ENCODE assay signal across 9 mouse cellular contexts in the genomic region with DNA sequence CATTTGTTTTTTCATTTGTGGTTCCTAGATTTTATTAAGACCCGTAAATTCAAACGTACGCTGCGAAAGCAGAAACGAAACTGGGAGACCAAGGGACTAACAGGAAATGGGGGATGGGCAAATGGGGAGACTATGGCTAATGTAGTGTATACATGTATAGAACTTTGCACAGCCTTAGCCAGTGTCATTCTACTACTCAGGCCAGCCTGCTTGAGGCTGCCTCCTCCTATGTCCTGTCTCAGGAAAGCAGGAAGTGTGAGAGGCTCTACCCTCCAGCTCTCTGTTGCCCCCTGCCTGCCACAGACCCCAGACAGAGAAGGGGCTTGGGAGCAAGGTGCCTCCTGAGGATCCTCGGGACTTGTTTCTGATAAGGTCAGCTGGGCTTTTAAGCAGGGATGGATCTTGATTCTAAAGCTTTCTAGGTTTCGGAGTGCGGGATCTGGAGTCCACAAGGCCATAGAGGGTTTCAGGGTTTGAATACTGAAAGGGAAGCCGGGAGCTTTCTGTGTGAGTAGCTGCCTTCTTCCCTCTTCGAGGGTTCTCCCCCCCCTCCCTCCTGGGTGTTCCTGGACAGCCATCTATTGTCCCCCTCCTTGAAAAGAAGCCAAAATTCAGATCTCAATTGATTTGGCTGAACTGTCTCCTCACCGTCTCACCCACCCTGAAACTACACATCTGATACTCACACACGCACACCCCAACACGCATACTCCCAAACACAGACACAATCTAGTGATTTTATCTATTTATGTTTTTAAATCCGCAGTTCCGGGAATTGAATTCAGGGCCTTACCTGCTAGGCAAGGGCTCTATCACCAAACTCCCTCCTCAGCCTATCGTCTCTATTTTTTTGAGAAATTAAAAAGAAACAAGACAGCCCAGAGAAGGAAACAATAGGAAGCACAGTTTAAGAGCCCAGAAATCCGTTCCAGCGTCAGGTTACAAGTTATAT. TPM values are rescaled to one million over a fixed set of nuclear protein-coding genes. Genes with fewer than 3 reads are reported as not detected.
DNase-seq lines count a peak whose midpoint lies in the region; ATAC-seq and TF ChIP-seq lines count a peak whose summit lies in the region.
"Had no signal": no experiment of that assay in that cellular context is flagged by ENCODE, and none has a peak within 500 bp of the region (broad histone marks: within the 10 kb centered on the region; RNA-seq: fewer than 3 reads in every experiment).

No protein-coding gene starts in this region.

- no peaks in the 10 kb centered on the region for H3K4me1 ChIP-seq in E14TG2a.4 (replicated peaks; ENCODE audit: low read depth, low read length)
- peaks cover 6% of the 10 kb centered on the region for H3K4me1 ChIP-seq in erythroblast, embryonic 14.5 days (ENCODE audit: control insufficient read depth)
- H3K4me1 ChIP-seq in lung, postnatal 0 days (ENCODE audit: insufficient read depth, low read depth, low read length), result no peaks in the 10 kb centered on the region
- H3K4me1 ChIP-seq: heart, embryonic 13.5 days had no signal

- peak; percentile 45 to 79 for DNase-seq in adrenal gland, adult (ENCODE audit: inconsistent age in 2 of 2, low spot score in 1 of 2)
- DNase-seq in adrenal gland, postnatal 4 days (ENCODE audit: low spot score in 2 of 2), result no peak
- peak; percentile 30 to 63 for DNase-seq in kidney, adult 8-10 months
- DNase-seq in lung, postnatal 0 days (ENCODE audit: low spot score), result peak; percentile 76
- peak; percentile 81 for DNase-seq in splenic B cell, adult 2 months (ENCODE audit: low read depth, low spot score)
- DNase-seq in cerebellum, adult 11 months, result no peak

- no peak overlapping the region for H3K9ac ChIP-seq in lung, postnatal 0 days (replicated peaks; ENCODE audit: low read depth)
- H3K9ac ChIP-seq: heart, embryonic 13.5 days had no signal

- peak; percentile 95 for ATAC-seq in lung, postnatal 0 days

- no peak overlapping the region for H3K4me3 ChIP-seq in E14TG2a.4 (replicated peaks; ENCODE audit: low read length)
- peak overlapping the region; percentile 1 for H3K4me3 ChIP-seq in erythroblast, embryonic 14.5 days (replicated peaks)
- H3K4me3 ChIP-seq in lung, postnatal 0 days (ENCODE audit: low read depth, low read length), result 0 out of 2 replicates have a peak overlapping the region, but pooled peaks have one; percentile 4
- H3K4me3 ChIP-seq: heart, embryonic 13.5 days had no signal

- H3K4me2 ChIP-seq in lung, postnatal 0 days (replicated peaks; ENCODE audit: low read depth, low read length), result peak overlapping the region; percentile 5
- H3K4me2 ChIP-seq: heart, embryonic 13.5 days had no signal

- 62% methylated on average over 18 of the region's 18 CpGs for WGBS in lung, postnatal 0 days

- H3K27me3 ChIP-seq in E14TG2a.4 (ENCODE audit: insufficient read depth, low read length), result no peaks in the 10 kb centered on the region
- H3K27me3 ChIP-seq in erythroblast, embryonic 14.5 days (ENCODE audit: control insufficient read depth), result no peaks in the 10 kb centered on the region
- no peaks in the 10 kb centered on the region for H3K27me3 ChIP-seq in lung, postnatal 0 days (replicated peaks; ENCODE audit: insufficient read depth, low read length)
- no peaks in the 10 kb centered on the region for H3K27me3 ChIP-seq in splenic B cell, adult 2 months (ENCODE audit: control insufficient read depth, insufficient read depth, low read length, poor library complexity, severe bottlenecking)
- H3K27me3 ChIP-seq: heart, embryonic 13.5 days had no signal

- TF ChIP-seq CTCF in E14TG2a.4 (conservative IDR thresholded peaks at IDR 0.05; ENCODE audit: low read length), result peak; percentile 33
- TF ChIP-seq CTCF in lung, postnatal 0 days (IDR thresholded peaks at IDR 0.05), result peak; percentile 77

- H3K27ac ChIP-seq in lung, postnatal 0 days (ENCODE audit: low read length), result peak overlapping the region; percentile 44; the same call in 1 of the 2 replicates
- H3K27ac ChIP-seq: heart, embryonic 13.5 days had no signal

- no peak for TF ChIP-seq EP300 in lung, postnatal 0 days (IDR thresholded peaks at IDR 0.05)

- peaks cover 27% of the 10 kb centered on the region for H3K9me3 ChIP-seq in E14TG2a.4 (ENCODE audit: low read length)
- no peaks in the 10 kb centered on the region for H3K9me3 ChIP-seq in erythroblast, embryonic 14.5 days (ENCODE audit: control insufficient read depth, low read length)
- H3K9me3 ChIP-seq in lung, postnatal 0 days (ENCODE audit: low read length), result no peaks in the 10 kb centered on the region
- H3K9me3 ChIP-seq: heart, embryonic 13.5 days had no signal

- no peaks in the 10 kb centered on the region for H3K36me3 ChIP-seq in E14TG2a.4 (ENCODE audit: insufficient read depth, low read length)
- peaks cover 12% of the 10 kb centered on the region for H3K36me3 ChIP-seq in erythroblast, embryonic 14.5 days (ENCODE audit: control insufficient read depth)
- 0 out of 2 replicates have a peak, but pooled peaks cover 4% of the 10 kb centered on the region for H3K36me3 ChIP-seq in lung, postnatal 0 days (ENCODE audit: insufficient read depth, low read length)
- H3K36me3 ChIP-seq in splenic B cell, adult 2 months (ENCODE audit: control insufficient read depth, insufficient read depth, low read length, poor library complexity, severe bottlenecking), result peaks cover 7% of the 10 kb centered on the region; the same call in 1 of the 2 replicates

RNA-seq across cellular contexts. Expression of a gene that starts 7.4 kb away (rescaled TPM):
- 10 to 100 TPM; 25.6 to 29.8 TPM for total RNA-seq in adrenal gland, postnatal 4 days (2021)
- polyA plus RNA-seq in erythroblast, embryonic 14.5 days (2012), result 0.05 and 0.08 TPM in 2 replicates
- 33.4 and 41.8 TPM in 2 replicates for polyA plus RNA-seq in lung, postnatal 0 days (2015; fragmentation: Nextera tagmentation; extraction: Ambion mirVana)

Comparison
In these comparisons a context has a peak if more than half of its experiments do, and no peak if none do; other contexts are left out.
1. DNase-seq: peak in adrenal gland, adult (2 of 2), kidney, adult 8-10 months (2 of 2), lung, postnatal 0 days (single experiment) and splenic B cell, adult 2 months (single experiment); none in adrenal gland, postnatal 4 days (0 of 2) and cerebellum, adult 11 months (single experiment).
2. RNA of a gene that starts 7.4 kb away (polyA plus RNA-seq): 33.4 to 41.8 TPM in lung, postnatal 0 days; 0.05 to 0.08 TPM in erythroblast, embryonic 14.5 days; every median in the first group is over 10 times any median in the second.